Mouse (Mus musculus) erythroblast, embryonic 14.5 days (primary cell): Measurements from ENCODE around the gene Mobp. TPM values are rescaled to one million over a fixed set of nuclear protein-coding genes. Genes with fewer than 3 reads are reported as not detected.

ENCODE experiments used
- H3K27me3 ChIP-seq: 2 replicates; pipeline ENCODE4 v1.6.1; 2012; ENCODE audit warnings: inconsistent platforms; ENCODE audit not compliant: control insufficient read depth
- H3K36me3 ChIP-seq: 2 replicates; pipeline ENCODE4 v1.6.1; 2012; ENCODE audit warnings: mild to moderate bottlenecking, inconsistent platforms; ENCODE audit not compliant: control insufficient read depth
- H3K4me1 ChIP-seq: 2 replicates; pipeline ENCODE4 v1.6.1; 2012; ENCODE audit warnings: inconsistent platforms; ENCODE audit not compliant: control insufficient read depth
- H3K4me3 ChIP-seq: replicated peaks from 2 replicates; pipeline ENCODE3; 2012; ENCODE audit warnings: moderate library complexity, mild to moderate bottlenecking, inconsistent platforms
- H3K9me3 ChIP-seq: 2 replicates; pipeline ENCODE4 v1.6.1; 2012; ENCODE audit warnings: low read length, inconsistent platforms, mixed read lengths; ENCODE audit not compliant: control insufficient read depth
- GATA1 ChIP-seq: IDR thresholded peaks from 2 replicates; pipeline ENCODE4 v1.6.1; 2012; ENCODE audit warnings: low read length, inconsistent platforms, mixed read lengths
- TAL1 ChIP-seq: IDR thresholded peaks from 3 replicates; pipeline ENCODE4 v1.6.1; 2012; ENCODE audit warnings: low read length, inconsistent platforms, mixed read lengths
- polyA plus RNA-seq: library from polyadenylated mRNA; stranded (reverse); fragments of >175 nt; gene quantifications from 2 replicates; pipeline ENCODE4 v1.2.3, GENCODE M21; 2012

Gene Mobp
- polyA plus RNA-seq, 1 experiment = not detected

- Histone ChIP-seq H3K9me3 (peaks cover 2% of the 10 kb centered on the region; the same call in 1 of the 2 replicates), H3K4me1 (no peaks in the 10 kb centered on the region), H3K36me3 (no peaks in the 10 kb centered on the region), H3K27me3 (peaks cover 2% of the 10 kb centered on the region; the same call in 1 of the 2 replicates), H3K4me3 (no peak overlapping the region)
- no peak for TF ChIP-seq GATA1
- TF ChIP-seq TAL1 = no peak
Measured at GRCm38 (mm10) chr9:120192742-120193141, 43.2 kb downstream of the Mobp start.

GRCm38 (mm10) chr9:120200873-120201272 lies 51.4 kb downstream of the Mobp start:
- Histone ChIP-seq H3K4me1 (no peaks in the 10 kb centered on the region), H3K27me3 (no peaks in the 10 kb centered on the region), H3K4me3 (no peak overlapping the region), H3K36me3 (no peaks in the 10 kb centered on the region), H3K9me3 (0 out of 2 replicates have a peak, but pooled peaks cover 2% of the 10 kb centered on the region)
- TF ChIP-seq GATA1 = no peak
- no peak for TF ChIP-seq TAL1

- TF ChIP-seq TAL1 (no peak), GATA1 (no peak)
- Histone ChIP-seq H3K9me3 (no peaks in the 10 kb centered on the region), H3K4me1 (no peaks in the 10 kb centered on the region), H3K4me3 (no peak overlapping the region), H3K27me3 (no peaks in the 10 kb centered on the region), H3K36me3 (no peaks in the 10 kb centered on the region)
Measured at GRCm38 (mm10) chr9:120201743-120202142, 52.2 kb downstream of the Mobp start.

- H3K9me3 ChIP-seq = no peaks in the 10 kb centered on the region
- H3K4me3 ChIP-seq = no peak overlapping the region
- no peaks in the 10 kb centered on the region for H3K4me1 ChIP-seq
- no peaks in the 10 kb centered on the region for H3K36me3 ChIP-seq
- TF ChIP-seq GATA1 (no peak), TAL1 (no peak)
- H3K27me3 ChIP-seq = no peaks in the 10 kb centered on the region
Measured at GRCm38 (mm10) chr9:120202683-120203082, 53.2 kb downstream of the Mobp start.

- Histone ChIP-seq H3K27me3 (no peaks in the 10 kb centered on the region), H3K4me3 (no peak overlapping the region), H3K4me1 (no peaks in the 10 kb centered on the region)
Measured at GRCm38 (mm10) chr9:120203936-120204335, 54.4 kb downstream of the Mobp start.

GRCm38 (mm10) chr9:120206897-120207296 lies 57.4 kb downstream of the Mobp start:
- no peak for TF ChIP-seq TAL1
- TF ChIP-seq GATA1 = no peak
- Histone ChIP-seq H3K36me3 (no peaks in the 10 kb centered on the region), H3K4me3 (no peak overlapping the region), H3K9me3 (no peaks in the 10 kb centered on the region), H3K4me1 (no peaks in the 10 kb centered on the region), H3K27me3 (no peaks in the 10 kb centered on the region)

More at GRCm38 (mm10) chr9:120203936-120204335, 54.4 kb downstream of the Mobp start:
- H3K36me3 ChIP-seq = no peaks in the 10 kb centered on the region
- no peaks in the 10 kb centered on the region for H3K9me3 ChIP-seq
- TF ChIP-seq GATA1 = no peak
- TF ChIP-seq TAL1 = no peak

GRCm38 (mm10) chr9:120210068-120210467 lies 60.6 kb downstream of the Mobp start:
- Histone ChIP-seq H3K27me3 (no peaks in the 10 kb centered on the region), H3K4me3 (no peak overlapping the region), H3K4me1 (no peaks in the 10 kb centered on the region), H3K36me3 (no peaks in the 10 kb centered on the region), H3K9me3 (no peaks in the 10 kb centered on the region)
- TF ChIP-seq GATA1 (no peak), TAL1 (no peak)

- no peak overlapping the region for H3K4me3 ChIP-seq
- no peaks in the 10 kb centered on the region for H3K27me3 ChIP-seq
- H3K4me1 ChIP-seq = no peaks in the 10 kb centered on the region
- TF ChIP-seq GATA1 (no peak), TAL1 (no peak)
- H3K36me3 ChIP-seq = no peaks in the 10 kb centered on the region
- no peaks in the 10 kb centered on the region for H3K9me3 ChIP-seq
Measured at GRCm38 (mm10) chr9:120210865-120211264, 61.4 kb downstream of the Mobp start.

- Histone ChIP-seq H3K9me3 (no peaks in the 10 kb centered on the region), H3K27me3 (no peaks in the 10 kb centered on the region), H3K4me3 (no peak overlapping the region), H3K4me1 (no peaks in the 10 kb centered on the region), H3K36me3 (no peaks in the 10 kb centered on the region)
- TF ChIP-seq GATA1 (no peak), TAL1 (no peak)
Measured at GRCm38 (mm10) chr9:120212936-120213335, 63.4 kb downstream of the Mobp start.

- Histone ChIP-seq H3K4me1 (no peaks in the 10 kb centered on the region), H3K36me3 (no peaks in the 10 kb centered on the region), H3K9me3 (no peaks in the 10 kb centered on the region), H3K4me3 (no peak overlapping the region), H3K27me3 (no peaks in the 10 kb centered on the region)
- no peak for TF ChIP-seq TAL1
Measured at GRCm38 (mm10) chr9:120214978-120215495, 65.5 kb downstream of the Mobp start.
